Mouse (Mus musculus) small intestine, adult 2 months (tissue): ENCODE measurements around the gene Hist3h2ba. TPM values are rescaled to one million over a fixed set of nuclear protein-coding genes. Genes with fewer than 3 reads are reported as not detected.

ENCODE experiments used
- H3K27ac ChIP-seq: fragments of 200-500 bp; 2 replicates; pipeline ENCODE4 v1.5.1; 2012; ENCODE audit warnings: low read depth, low read length, control low read depth, inconsistent platforms; ENCODE audit not compliant: insufficient read depth
- H3K27me3 ChIP-seq: fragments of 200-500 bp; 2 replicates; pipeline ENCODE4 v1.6.1; 2012; ENCODE audit warnings: mild to moderate bottlenecking, moderate library complexity, low read length, inconsistent platforms; ENCODE audit not compliant: control insufficient read depth, insufficient read depth
- H3K36me3 ChIP-seq: fragments of 200-500 bp; 2 replicates; pipeline ENCODE4 v1.6.1; 2012; ENCODE audit warnings: mild to moderate bottlenecking, low read length, control low read depth, inconsistent platforms; ENCODE audit not compliant: control insufficient read depth, insufficient read depth
- H3K4me1 ChIP-seq: fragments of 200-500 bp; 2 replicates; pipeline ENCODE4 v1.6.1; 2012; ENCODE audit warnings: low read length, inconsistent platforms, mixed read lengths; ENCODE audit not compliant: control insufficient read depth, insufficient read depth, insufficient read length
- H3K4me3 ChIP-seq: fragments of 200-500 bp; 2 replicates; pipeline ENCODE4 v1.5.1; 2012; ENCODE audit warnings: low read depth, mild to moderate bottlenecking, control low read depth, inconsistent platforms, low read length, moderate library complexity
- CTCF ChIP-seq: fragments of 200-500 bp; IDR thresholded peaks from 2 replicates; pipeline ENCODE4 v1.5.1; 2012; ENCODE audit warnings: low read depth, mild to moderate bottlenecking, control low read depth, inconsistent platforms, low read length, moderate library complexity, mixed read lengths; ENCODE audit not compliant: insufficient replicate concordance, insufficient read length; ENCODE audit errors: extremely low read depth
- POLR2A ChIP-seq: fragments of 200-500 bp; IDR thresholded peaks from 2 replicates; pipeline ENCODE4 v1.6.1; 2012; ENCODE audit warnings: low read depth, mild to moderate bottlenecking, control low read depth, inconsistent platforms, low read length, moderate library complexity
- WGBS: fragments of 180-500 bp; shearing (Covaris S2); methylation state at CpG from one replicate; pipeline ENCODE4 v1.1.7; 2018; 5-methylcytosine and 5-hydroxymethylcytosine counted together
- polyA plus RNA-seq: library from polyadenylated mRNA; depleted of rRNA; stranded (reverse); fragments of >200 nt; gene quantifications from 2 replicates; pipeline ENCODE4 v1.2.3, GENCODE M21; 2012

Hist3h2ba gene
- polyA plus RNA-seq, 1 experiment = 3.8 TPM

DNA sequence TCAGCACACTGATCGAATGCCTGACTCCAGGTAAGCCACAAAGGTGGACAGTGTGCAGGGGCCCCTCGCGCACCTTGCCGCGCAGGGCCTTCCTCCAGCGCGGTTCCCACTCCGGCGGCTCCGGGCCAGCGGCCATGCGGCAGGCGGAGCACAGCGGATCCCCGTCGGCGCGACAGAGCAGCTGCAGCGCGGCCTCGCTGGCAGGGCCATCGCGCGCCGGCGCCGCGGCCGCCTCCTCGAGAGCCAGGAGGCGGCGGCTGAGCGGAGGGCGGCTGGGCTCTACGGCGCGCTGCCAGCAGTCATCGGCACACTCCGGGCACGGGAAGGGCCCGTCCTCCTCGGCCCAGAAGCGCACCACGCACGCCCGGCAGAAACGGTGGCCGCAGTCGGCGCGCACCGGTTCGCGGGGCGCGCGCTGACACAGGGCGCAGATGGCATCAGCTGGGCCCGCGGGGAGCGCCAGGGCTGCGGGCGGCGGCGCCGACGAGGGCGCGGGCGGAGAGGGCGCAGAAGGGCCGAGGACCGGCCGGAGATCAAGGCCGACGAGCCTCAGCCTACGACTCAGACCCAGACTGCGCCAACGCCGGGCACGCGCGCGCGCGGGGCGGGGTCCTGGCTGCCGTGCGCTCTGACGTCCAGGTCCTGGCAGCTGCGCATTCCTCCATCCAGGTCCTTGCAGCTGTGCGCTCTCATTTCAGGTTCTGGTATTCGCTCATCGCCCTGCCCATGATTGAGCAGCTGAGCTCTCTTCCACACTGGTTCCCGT, 10.2 kb upstream of the Hist3h2ba start, which contains the start of gene Rnf187:
Rnf187 (minus strand) TSS at position 595 of the 766 bp plus-strand sequence.
- H3K27me3 ChIP-seq = no peaks in the 10 kb centered on the region
- H3K36me3 ChIP-seq = peaks cover 18% of the 10 kb centered on the region
- under 1% methylated on average over 95 of the region's 95 CpGs for WGBS
- peak; percentile 85 for TF ChIP-seq POLR2A
- no peak for TF ChIP-seq CTCF
- H3K4me3 ChIP-seq = peak within 1 kb of the TSS; percentile 78
- peak within 1 kb of the TSS; percentile 74 for H3K27ac ChIP-seq
- H3K4me1 ChIP-seq = peaks cover 12% of the 10 kb centered on the region; the same call in 1 of the 2 replicates

DNA sequence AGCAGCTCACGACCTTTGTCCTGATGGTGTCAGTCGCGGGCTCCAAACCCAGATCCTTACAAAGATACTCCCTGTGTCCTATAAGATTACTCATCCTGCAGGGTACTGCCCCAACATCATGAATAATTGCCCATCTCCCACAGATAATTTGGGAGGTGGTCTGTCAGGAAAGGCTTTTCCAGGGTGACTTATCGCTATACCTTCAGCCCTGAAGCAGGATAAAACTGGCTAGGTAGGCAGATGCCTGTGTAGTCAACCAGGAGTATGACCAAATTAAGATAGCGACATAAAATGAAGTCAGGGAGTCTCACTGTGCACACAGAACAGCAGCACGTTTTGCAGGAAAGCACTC, 9.7 kb upstream of the Hist3h2ba start:
- Histone ChIP-seq H3K27me3 (no peaks in the 10 kb centered on the region), H3K36me3 (peaks cover 12% of the 10 kb centered on the region), H3K4me3 (peak overlapping the region; percentile 78; the same call in 1 of the 2 replicates), H3K27ac (no peak overlapping the region; the same call in 1 of the 2 replicates), H3K4me1 (peaks cover 12% of the 10 kb centered on the region; the same call in 1 of the 2 replicates)
- TF ChIP-seq POLR2A (no peak), CTCF (no peak)
- 14% methylated on average over 6 of the region's 6 CpGs for WGBS

- Histone ChIP-seq H3K27ac (no peak overlapping the region), H3K4me1 (peaks cover 4% of the 10 kb centered on the region), H3K27me3 (peaks cover 7% of the 10 kb centered on the region), H3K36me3 (no peaks in the 10 kb centered on the region), H3K4me3 (no peak overlapping the region)
- no peak for TF ChIP-seq POLR2A
- no peak for TF ChIP-seq CTCF
- WGBS = 80% methylated on average over 5 of the region's 5 CpGs
Measured at GRCm38 (mm10) chr11:58944136-58944535, 4.6 kb upstream of the Hist3h2ba start.

- Histone ChIP-seq H3K4me3 (no peak overlapping the region), H3K27ac (no peak overlapping the region), H3K36me3 (no peaks in the 10 kb centered on the region), H3K4me1 (peaks cover 4% of the 10 kb centered on the region), H3K27me3 (peaks cover 18% of the 10 kb centered on the region)
- TF ChIP-seq POLR2A = no peak
- 67% methylated on average over 3 of the region's 3 CpGs for WGBS
Measured at GRCm38 (mm10) chr11:58947306-58947705, 1.4 kb upstream of the Hist3h2ba start.

- H3K27me3 ChIP-seq = peaks cover 18% of the 10 kb centered on the region
- no peak for TF ChIP-seq POLR2A
- TF ChIP-seq CTCF = no peak
- 12% methylated on average over 23 of the region's 23 CpGs for WGBS
- no peaks in the 10 kb centered on the region for H3K36me3 ChIP-seq
- H3K27ac ChIP-seq = no peak overlapping the region; the same call in 1 of the 2 replicates
- H3K4me1 ChIP-seq = peaks cover 4% of the 10 kb centered on the region
- peak overlapping the region; percentile 27 for H3K4me3 ChIP-seq
Measured at GRCm38 (mm10) chr11:58947798-58948528, 757 bp upstream of the Hist3h2ba start.

DNA sequence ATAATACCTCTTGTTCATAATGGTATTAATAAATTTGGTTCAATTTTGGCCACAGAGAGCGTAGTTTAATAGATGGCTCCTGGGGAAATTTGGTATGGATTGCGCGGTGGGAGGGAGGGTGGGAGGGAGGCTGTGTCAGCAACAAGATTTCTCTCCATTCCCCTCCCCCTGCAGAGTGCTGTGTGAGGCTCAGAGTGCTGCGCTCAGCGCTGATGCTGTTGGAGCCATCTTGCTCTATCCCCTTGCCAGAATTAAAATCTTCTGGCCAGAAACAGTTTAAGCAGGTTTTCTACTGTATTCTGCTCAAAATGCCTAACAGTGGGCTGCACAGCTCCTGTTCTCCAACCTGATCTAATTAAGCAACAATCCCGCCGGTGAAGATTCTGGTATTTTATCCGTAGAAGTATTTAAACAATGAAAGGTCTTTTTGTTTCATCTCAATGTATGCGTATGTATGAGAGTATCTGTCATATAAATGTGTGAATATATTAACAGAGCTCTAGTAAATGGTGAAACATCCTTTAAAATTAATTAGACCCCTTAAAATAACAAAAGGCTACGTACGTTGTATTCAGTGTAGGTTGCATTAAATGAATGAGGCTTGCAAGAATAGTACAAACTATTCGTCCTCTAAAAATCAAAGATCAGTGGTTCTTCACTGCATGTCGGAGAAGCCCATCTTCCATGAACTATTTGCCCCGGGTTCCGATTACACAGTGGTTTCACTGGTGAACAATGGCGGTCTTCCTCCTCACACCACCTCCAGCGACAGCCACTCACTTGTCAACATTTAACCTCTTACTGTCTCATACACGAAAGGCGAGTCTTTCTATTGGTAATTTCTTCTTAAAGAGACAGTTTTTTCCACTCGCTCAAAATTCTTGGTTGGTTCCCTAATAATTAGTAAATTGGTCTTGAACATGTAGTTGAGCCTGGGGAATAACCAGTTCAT, 1.0 kb downstream of the Hist3h2ba start:
- WGBS = 43% methylated on average over 20 of the region's 20 CpGs
- H3K27ac ChIP-seq = no peak overlapping the region
- no peaks in the 10 kb centered on the region for H3K36me3 ChIP-seq
- H3K4me3 ChIP-seq = no peak overlapping the region
- peaks cover 10% of the 10 kb centered on the region for H3K4me1 ChIP-seq
- H3K27me3 ChIP-seq = peaks cover 13% of the 10 kb centered on the region
- no peak for TF ChIP-seq POLR2A
- no peak for TF ChIP-seq CTCF

GRCm38 (mm10) chr11:58951210-58951609, 2.5 kb downstream of the Hist3h2ba start:
- TF ChIP-seq CTCF = no peak
- TF ChIP-seq POLR2A = no peak
- Histone ChIP-seq H3K36me3 (no peaks in the 10 kb centered on the region), H3K4me1 (peaks cover 10% of the 10 kb centered on the region), H3K27ac (no peak overlapping the region), H3K27me3 (peaks cover 12% of the 10 kb centered on the region), H3K4me3 (no peak overlapping the region)
- 87% methylated on average over 5 of the region's 5 CpGs for WGBS
